Mouse (Mus musculus): ENCODE data around the gene Vmn1r68.
A peak's percentile ranks its signal among the peaks of the same experiment; 100 is the strongest.

Gene Vmn1r68

DNA sequence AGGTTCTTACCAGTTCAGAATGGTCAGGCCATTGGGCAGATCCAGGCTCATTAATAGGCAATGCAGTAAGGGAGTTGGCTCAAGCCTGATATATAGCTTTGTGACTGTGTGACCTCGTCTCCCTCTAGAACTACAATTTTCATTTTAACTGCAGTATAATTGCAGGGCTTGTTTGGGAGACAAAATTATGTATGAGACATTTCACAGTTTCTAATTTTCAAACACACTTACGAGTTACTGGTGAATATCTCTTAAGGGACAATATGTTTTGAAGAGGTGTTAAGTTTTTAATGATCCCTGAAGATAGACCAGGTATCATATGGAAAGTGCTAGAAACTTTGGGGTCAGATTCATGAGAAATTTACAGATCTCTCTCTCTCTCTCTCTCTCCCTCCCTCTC, at the start of gene Vmn1r68:
Gene Vmn1r68 (minus strand): TSS at position 101 of the 400 bp plus-strand sequence.
- DNase-seq = no peak

GRCm38 (mm10) chr7:10495578-10495977, 62.7 kb downstream of the Vmn1r68 start:
- no peak for DNase-seq

GRCm38 (mm10) chr7:10494786-10495521, 63.3 kb downstream of the Vmn1r68 start, which contains the start of gene Zik1:
Zik1 (minus strand) TSS chr7:10495394.
- DNase-seq = peak; percentile 72 to 74

DNA sequence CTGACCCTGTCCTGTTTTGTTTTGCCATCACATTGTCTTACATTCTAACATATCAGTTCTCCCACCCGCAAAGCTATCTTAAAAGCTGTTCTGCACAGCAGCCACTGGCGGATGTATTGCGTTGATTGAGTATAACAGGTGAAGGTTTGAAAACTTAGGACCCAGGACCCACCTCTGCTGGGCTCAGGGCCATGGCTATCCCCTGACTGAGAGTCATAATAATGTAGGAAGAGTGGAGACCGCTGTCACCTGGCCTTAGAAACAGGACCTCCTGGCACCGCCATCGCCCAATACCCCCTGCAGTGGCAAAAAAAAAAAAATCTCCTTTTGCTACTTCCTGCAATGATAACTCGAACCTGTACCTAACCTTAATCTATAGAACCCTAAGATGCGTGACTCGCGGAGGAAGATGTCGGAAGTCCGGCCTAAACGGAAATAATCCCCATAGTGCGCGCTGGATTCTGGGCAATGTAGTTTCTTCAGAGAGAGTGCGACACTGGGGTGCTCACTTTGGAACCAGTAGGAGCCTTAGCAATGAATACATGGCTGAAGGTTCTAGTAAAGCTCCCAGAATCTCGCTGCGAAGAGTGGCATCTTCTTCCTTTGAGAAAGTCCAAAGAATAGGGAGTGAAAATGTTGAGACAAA, 77.6 kb downstream of the Vmn1r68 start:
- DNase-seq = peak; percentile 60 to 68

DNA sequence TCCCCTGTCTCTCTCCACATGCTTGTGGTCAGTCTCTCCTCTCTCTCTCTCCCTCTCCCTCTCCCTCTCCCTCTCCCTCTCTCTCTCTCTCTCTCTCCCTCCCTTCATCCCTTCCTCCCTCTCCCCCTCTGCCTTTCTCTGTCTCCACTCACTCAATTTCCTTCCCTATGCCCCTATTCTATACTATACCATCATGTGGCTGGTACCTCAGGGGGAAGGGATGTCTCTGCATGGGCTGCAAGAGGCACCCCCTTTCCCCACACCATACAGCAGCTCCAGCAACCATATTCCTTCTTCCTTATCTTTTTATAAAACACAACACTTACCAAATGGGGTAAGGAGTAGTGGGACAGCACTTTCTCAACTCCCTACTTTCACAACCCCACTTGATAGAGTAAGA, 78.5 kb downstream of the Vmn1r68 start:
- DNase-seq = no peak

- DNase-seq = no peak
Measured at GRCm38 (mm10) chr7:10458166-10458565, 100.1 kb downstream of the Vmn1r68 start.
